Mouse (Mus musculus) layer of hippocampus, adult 8-10 months (tissue): ENCODE results near the gene Trim43c. TPM values are rescaled to one million over a fixed set of nuclear protein-coding genes. Genes with fewer than 3 reads are reported as not detected.
"Not testable (repeated sequence)": the region's sequence is repeated elsewhere in the genome, so short reads cannot be mapped to it uniquely, and the experiment has no call there.

ENCODE experiments used
- DNase-seq, 2 experiments: peaks; one replicate each; pipeline ENCODE4 v3.0.0; 2022; ENCODE audit warnings: low spot score in 2 of 2
- total RNA-seq, 4 experiments: library from RNA; stranded (reverse); gene quantifications; 2 replicates each; pipeline ENCODE4 v1.2.4; 2022

Trim43c gene
- total RNA-seq: under 1 TPM in 1 of 4 experiments, not detected in 3; 0.22 TPM

DNA sequence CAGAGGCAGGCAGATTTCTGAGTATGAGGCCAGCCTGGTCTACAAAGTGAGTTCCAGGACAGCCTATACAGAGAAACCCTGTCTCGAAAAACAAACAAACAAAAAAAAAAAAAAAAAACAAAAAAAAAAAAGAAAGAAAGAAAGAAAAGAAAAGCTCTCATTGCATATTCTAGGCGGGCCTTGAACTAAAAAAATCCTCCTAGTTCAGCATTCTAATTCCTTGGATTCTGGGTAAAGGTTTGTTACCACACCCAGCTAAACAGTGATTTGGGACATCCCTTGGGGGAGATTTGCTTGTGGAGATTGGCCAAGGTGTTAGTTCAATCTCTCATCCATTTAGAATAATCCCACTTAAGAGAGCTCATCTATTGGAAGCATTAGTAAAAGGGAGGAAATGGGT lies at the start of gene Trim43c:
Trim43c (plus strand) TSS at position 301 of the 400 bp plus-strand sequence.
- DNase-seq: not testable (repeated sequence)

DNA sequence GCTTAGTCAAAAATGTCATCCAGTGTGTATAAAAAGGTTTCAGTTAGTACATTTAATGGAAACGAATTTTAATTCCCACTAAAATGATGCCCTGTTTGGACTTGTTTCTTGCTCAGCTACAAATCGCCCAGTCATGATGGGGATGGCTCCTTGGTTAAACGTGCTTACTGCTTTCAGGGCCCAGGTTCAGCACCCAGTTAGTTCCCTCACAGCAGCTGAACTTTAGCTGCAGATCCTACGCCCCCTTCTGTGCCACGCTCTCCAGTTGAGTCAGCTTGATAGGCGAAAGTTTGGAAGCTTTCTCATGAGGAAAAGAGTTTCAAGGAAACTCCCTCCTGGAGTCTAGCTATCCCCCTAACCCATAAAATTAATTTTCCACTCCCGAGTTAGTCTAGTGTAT lies 14.1 kb downstream of the Trim43c start:
- not testable (repeated sequence) for DNase-seq

DNA sequence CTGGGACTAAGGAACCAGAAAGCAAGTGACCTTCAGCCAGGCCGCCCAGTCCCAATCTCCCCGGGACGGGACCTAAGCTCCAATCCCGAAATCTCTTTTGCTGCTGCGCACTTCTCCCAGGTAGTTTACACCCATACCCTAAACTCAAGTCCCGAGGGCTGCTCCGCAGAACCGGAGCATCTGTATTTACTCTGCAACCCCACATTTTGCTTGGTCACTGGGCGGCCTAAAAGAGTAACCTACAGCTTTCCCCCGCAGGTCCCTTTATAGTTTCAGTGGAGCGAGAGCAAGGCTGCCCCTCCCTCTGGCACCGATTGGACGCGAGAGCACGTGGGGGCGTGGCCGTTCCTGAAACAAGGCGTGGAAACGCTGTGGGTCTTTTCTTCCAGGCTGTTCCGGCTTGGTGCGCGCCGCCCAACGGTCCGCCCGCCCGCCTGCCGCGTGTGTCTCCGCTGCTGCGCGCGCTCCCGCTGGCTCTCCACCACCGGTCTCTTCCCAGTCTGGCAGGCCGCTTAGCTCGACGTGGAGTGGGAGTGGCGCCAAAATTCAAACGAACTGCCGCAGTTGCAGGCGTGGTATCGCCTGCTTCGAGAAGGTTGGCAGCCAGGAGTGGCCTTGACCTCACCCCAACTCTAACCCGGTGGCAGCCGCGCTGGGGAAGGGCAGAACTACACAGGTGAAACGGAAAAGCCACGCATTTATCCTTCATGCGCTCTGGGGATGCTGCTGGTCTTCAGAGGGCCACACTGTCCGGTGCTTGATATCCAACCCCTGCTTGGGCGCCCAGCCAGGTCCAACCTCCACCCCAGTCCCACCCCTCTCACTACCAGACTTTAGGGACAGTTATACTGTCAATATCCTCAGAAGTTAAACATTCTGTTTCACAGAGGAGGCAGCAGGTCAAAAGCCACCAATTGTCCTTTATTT lies 19.9 kb downstream of the Trim43c start:
- peak; percentile 79 to 81 for DNase-seq

Other genes starting within 250 kb of the Trim43c start
- gene Mthfsl, start 118.9 kb upstream of the Trim43c start, total RNA-seq: 10 to 100 TPM; 26.7 to 42.1 (median 33.6) TPM
- 1 to 10 TPM in 2 of 4 experiments, not detected in 2; 1.5 to 2.6 TPM for gene Bcl2a1d, start 107.2 kb upstream of the Trim43c start, total RNA-seq
- gene Bcl2a1a, start 117.7 kb downstream of the Trim43c start, total RNA-seq: 1 to 10 TPM in 2 of 4 experiments, under 1 TPM in 1, not detected in 1; 0.68 to 3.9 (median 1.3) TPM